Mouse (Mus musculus) spleen, embryonic (tissue): ENCODE measurements around the gene Timeless.
"Not testable (repeated sequence)": the region's sequence is repeated elsewhere in the genome, so short reads cannot be mapped to it uniquely, and the experiment has no call there.

Experiments used
- CTCF ChIA-PET: fragments of 350-600 bp; sonication (Branson Sonifier 250); formaldehyde crosslinking; loops from one replicate; lab custom pipeline; 2022; lab: Charles Lee

The Timeless gene

GRCm38 (mm10) chr10:128250565-128250964, 18.7 kb downstream of the Timeless start:
- CTCF ChIA-PET: no interaction called here

- CTCF ChIA-PET: no interaction called here
These were observed 21.9 kb downstream of the Timeless start, which contains the start of gene Apon for GRCm38 (mm10) chr10:128253677-128254255. Apon (plus strand) TSS chr10:128254096.

GRCm38 (mm10) chr10:128255925-128256324, 24.1 kb downstream of the Timeless start:
- CTCF ChIA-PET: no interaction called here

- CTCF ChIA-PET: interaction anchor here (0.7 kb wide), 1 partner anchor 28 kb away, joined by 4 read pairs; no protein-coding TSS in a partner anchor
These were observed 24.5 kb downstream of the Timeless start for GRCm38 (mm10) chr10:128256328-128256727.

- CTCF ChIA-PET: interaction anchor here (0.6 to 1.4 kb wide), 2 partner anchors 25 to 584 kb away, joined by 4 to 14 read pairs; no protein-coding TSS in a partner anchor
These were observed 27.1 kb downstream of the Timeless start for GRCm38 (mm10) chr10:128258953-128259352.

GRCm38 (mm10) chr10:128259946-128260345, 28.1 kb downstream of the Timeless start:
- CTCF ChIA-PET: interaction anchor here (0.6 kb wide), 1 partner anchor 113 kb away, joined by 4 read pairs; no protein-coding TSS in a partner anchor

GRCm38 (mm10) chr10:128260376-128260775, 28.5 kb downstream of the Timeless start:
- CTCF ChIA-PET: not testable (repeated sequence)

GRCm38 (mm10) chr10:128262300-128262699, 30.4 kb downstream of the Timeless start:
- CTCF ChIA-PET: no interaction called here

- CTCF ChIA-PET: no interaction called here
These were observed 31.8 kb downstream of the Timeless start for GRCm38 (mm10) chr10:128263393-128264310.

- CTCF ChIA-PET: no interaction called here
These were observed 36.5 kb downstream of the Timeless start, which contains the start of gene Apof for GRCm38 (mm10) chr10:128268371-128268770. Apof (plus strand) TSS chr10:128268671.

- CTCF ChIA-PET: no interaction called here
These were observed 37.5 kb downstream of the Timeless start for GRCm38 (mm10) chr10:128269206-128269910.

GRCm38 (mm10) chr10:128270287-128270841, 38.5 kb downstream of the Timeless start, which contains the start of gene Stat2:
Stat2 (plus strand) TSS chr10:128270559.
- CTCF ChIA-PET: no interaction called here

- CTCF ChIA-PET: no interaction called here
These were observed 39.0 kb downstream of the Timeless start for GRCm38 (mm10) chr10:128270866-128271265.

GRCm38 (mm10) chr10:128271883-128272282, 40.0 kb downstream of the Timeless start:
- CTCF ChIA-PET: interaction anchor here (1.1 kb wide), 1 partner anchor 9 kb away, joined by 3 read pairs; no protein-coding TSS in a partner anchor

- CTCF ChIA-PET: interaction anchor here (0.6 kb wide), 2 partner anchors 49 to 149 kb away, joined by 4 to 9 read pairs; no protein-coding TSS in a partner anchor
These were observed 41.1 kb downstream of the Timeless start for GRCm38 (mm10) chr10:128272819-128273439.

GRCm38 (mm10) chr10:128275374-128275773, 43.5 kb downstream of the Timeless start:
- CTCF ChIA-PET: not testable (repeated sequence)

- CTCF ChIA-PET: interaction anchor here (0.5 kb wide), 1 partner anchor 211 kb away, joined by 3 read pairs; no protein-coding TSS in a partner anchor
These were observed 46.3 kb downstream of the Timeless start for GRCm38 (mm10) chr10:128278158-128278557.

- CTCF ChIA-PET: interaction anchor here (1.4 kb wide), 1 partner anchor 9 kb away, joined by 3 read pairs; no protein-coding TSS in a partner anchor
These were observed 49.1 kb downstream of the Timeless start for GRCm38 (mm10) chr10:128280943-128281342.

- CTCF ChIA-PET: interaction anchor here (0.8 to 1.4 kb wide), 2 partner anchors 10 to 857 kb away, joined by 3 to 32 read pairs; no protein-coding TSS in a partner anchor
These were observed 49.8 kb downstream of the Timeless start for GRCm38 (mm10) chr10:128281682-128282081.

- CTCF ChIA-PET: interaction anchor here (1.1 kb wide), 1 partner anchor 69 kb away, joined by 3 read pairs; no protein-coding TSS in a partner anchor
These were observed 51.1 kb downstream of the Timeless start for GRCm38 (mm10) chr10:128282886-128283450.
